Mouse (Mus musculus) lung, embryonic 16.5 days (tissue): Measurements from ENCODE around the gene Kmt5b. TPM values are rescaled to one million over a fixed set of nuclear protein-coding genes. Genes with fewer than 3 reads are reported as not detected.

ENCODE experiments used
- ATAC-seq: fragments of 200-750 bp; cut with Nextera tagmentation; 2 replicates; pipeline ENCODE4 v1.8.0; 2017; ENCODE audit warnings: low read depth, mild to moderate bottlenecking, moderate library complexity
- H3K27ac ChIP-seq: fragments of 300-500 bp; sonication (generic); 2 replicates; pipeline ENCODE4 v1.5.1; 2014; ENCODE audit warnings: mild to moderate bottlenecking, control low read depth, low read length
- H3K27me3 ChIP-seq: fragments of 300-500 bp; sonication (generic); 2 replicates; pipeline ENCODE4 v1.6.1; 2014; ENCODE audit warnings: low read depth, low read length, mixed read lengths; ENCODE audit not compliant: control insufficient read depth, insufficient read depth
- H3K36me3 ChIP-seq: fragments of 300-500 bp; sonication (generic); 2 replicates; pipeline ENCODE4 v1.6.1; 2014; ENCODE audit warnings: low read length; ENCODE audit not compliant: control insufficient read depth, insufficient read depth
- H3K4me1 ChIP-seq: fragments of 300-500 bp; sonication (generic); replicated peaks from 2 replicates; pipeline ENCODE4 v1.6.1; 2014; ENCODE audit warnings: low read length, mixed read lengths; ENCODE audit not compliant: control insufficient read depth, insufficient read depth
- H3K4me2 ChIP-seq: fragments of 300-500 bp; sonication (generic); 2 replicates; pipeline ENCODE4 v1.6.1; 2014; ENCODE audit warnings: low read depth, low read length, control low read depth
- H3K4me3 ChIP-seq: fragments of 300-500 bp; sonication (generic); 2 replicates; pipeline ENCODE4 v1.5.1; 2014; ENCODE audit warnings: mild to moderate bottlenecking, low read length, control low read depth
- H3K9ac ChIP-seq: fragments of 300-500 bp; sonication (generic); 2 replicates; pipeline ENCODE4 v1.6.1; 2014; ENCODE audit warnings: low read length, control low read depth
- H3K9me3 ChIP-seq: fragments of 300-500 bp; sonication (generic); 2 replicates; pipeline ENCODE4 v1.6.1; 2016; ENCODE audit warnings: low read length; ENCODE audit not compliant: control insufficient read depth
- WGBS: fragments of 180-500 bp; shearing (Covaris S2); extraction: QIAGEN DNeasy Blood & Tissue Kit; methylation state at CpG from one replicate; pipeline ENCODE4 v1.1.7; 2014; 5-methylcytosine and 5-hydroxymethylcytosine counted together
- polyA plus RNA-seq: library from polyadenylated mRNA; unstranded; fragments of >200 nt; fragmentation: Nextera tagmentation; extraction: Ambion mirVana; gene quantifications from 2 replicates; pipeline ENCODE4 v1.2.1, GENCODE M21; 2015

Gene Kmt5b
- polyA plus RNA-seq, 1 experiment from 2014 or later: 28.1 TPM

DNA sequence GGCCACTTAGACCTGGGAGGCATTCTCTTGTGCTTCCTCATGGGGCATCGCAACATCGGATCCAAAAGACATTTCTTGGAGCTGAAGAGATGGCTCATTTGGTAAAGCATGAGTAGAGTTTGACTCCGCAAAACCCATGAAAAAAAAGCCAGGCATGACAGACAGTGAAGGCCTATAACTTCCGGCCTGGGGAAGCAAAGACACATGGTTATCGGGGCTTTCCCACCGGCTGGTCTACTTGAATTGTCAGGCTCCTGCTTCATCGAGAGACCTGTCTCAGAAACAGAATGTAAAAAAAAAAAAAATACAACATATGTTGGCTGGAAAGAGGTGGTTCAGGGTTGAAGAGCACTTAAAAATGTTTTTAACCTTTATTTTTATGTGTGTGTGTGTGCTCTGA, 27.6 kb upstream of the Kmt5b start:
- no peak for ATAC-seq
- WGBS: 86% methylated on average over 7 of the region's 7 CpGs
- H3K36me3 ChIP-seq: no peaks in the 10 kb centered on the region
- H3K4me1 ChIP-seq: peaks cover 4% of the 10 kb centered on the region; the same call in 1 of the 2 replicates
- no peak overlapping the region for H3K4me2 ChIP-seq
- H3K4me3 ChIP-seq: no peak overlapping the region
- no peak overlapping the region for H3K9ac ChIP-seq
- H3K27me3 ChIP-seq: no peaks in the 10 kb centered on the region
- H3K9me3 ChIP-seq: no peaks in the 10 kb centered on the region
- H3K27ac ChIP-seq: no peak overlapping the region

DNA sequence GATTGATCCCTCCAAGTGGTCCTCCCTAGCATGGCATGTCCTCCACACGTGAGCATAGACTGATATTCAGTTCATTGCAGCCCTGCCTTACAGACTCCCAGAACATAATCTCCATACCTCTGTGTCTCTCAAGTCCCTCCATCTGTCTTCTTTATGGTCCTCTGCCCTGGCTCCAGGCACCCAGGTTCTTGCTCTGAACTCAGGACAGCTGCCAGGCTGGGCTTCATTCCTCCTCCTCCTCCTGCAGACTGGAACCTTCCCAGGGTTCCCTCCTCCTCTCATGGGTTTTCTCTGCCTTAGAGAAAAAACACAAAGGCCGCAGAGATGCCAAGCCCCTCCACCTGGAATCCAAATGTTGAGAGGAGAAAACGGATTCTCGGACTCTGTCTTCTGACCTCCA, 24.5 kb upstream of the Kmt5b start:
- Histone ChIP-seq H3K36me3 (no peaks in the 10 kb centered on the region), H3K9ac (no peak overlapping the region), H3K4me2 (no peak overlapping the region), H3K27ac (peak overlapping the region; percentile 22; the same call in 1 of the 2 replicates), H3K9me3 (no peaks in the 10 kb centered on the region), H3K4me3 (no peak overlapping the region), H3K27me3 (no peaks in the 10 kb centered on the region), H3K4me1 (peaks cover 4% of the 10 kb centered on the region; the same call in 1 of the 2 replicates)
- ATAC-seq: no peak
- 38% methylated on average over 4 of the region's 4 CpGs for WGBS

DNA sequence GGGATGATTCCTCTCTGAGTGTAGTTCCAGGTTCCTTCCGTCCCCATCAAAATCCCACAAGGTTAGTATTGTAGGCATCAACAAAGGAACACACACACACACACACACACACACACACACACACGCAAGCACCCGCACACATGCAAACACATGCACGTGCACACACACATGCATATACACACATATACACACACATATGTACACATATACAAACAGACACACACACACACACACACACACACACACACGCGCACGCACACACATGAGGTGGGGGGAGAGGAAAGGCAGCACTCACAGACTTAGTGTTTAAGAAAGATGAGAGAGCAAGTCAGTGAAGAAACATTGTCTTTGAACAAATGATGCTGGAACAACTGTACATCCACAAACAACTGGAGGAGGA, 23.9 kb upstream of the Kmt5b start:
- Histone ChIP-seq H3K4me2 (peak overlapping the region; percentile 81; the same call in 1 of the 2 replicates), H3K36me3 (no peaks in the 10 kb centered on the region), H3K4me3 (no peak overlapping the region), H3K27ac (no peak overlapping the region), H3K9ac (no peak overlapping the region), H3K27me3 (no peaks in the 10 kb centered on the region), H3K9me3 (peaks cover under 1% of the 10 kb centered on the region), H3K4me1 (peaks cover 4% of the 10 kb centered on the region; the same call in 1 of the 2 replicates)
- WGBS: 76% methylated on average over 7 of the region's 7 CpGs
- 0 out of 2 replicates have a peak, but pooled peaks have one; percentile 15 for ATAC-seq

DNA sequence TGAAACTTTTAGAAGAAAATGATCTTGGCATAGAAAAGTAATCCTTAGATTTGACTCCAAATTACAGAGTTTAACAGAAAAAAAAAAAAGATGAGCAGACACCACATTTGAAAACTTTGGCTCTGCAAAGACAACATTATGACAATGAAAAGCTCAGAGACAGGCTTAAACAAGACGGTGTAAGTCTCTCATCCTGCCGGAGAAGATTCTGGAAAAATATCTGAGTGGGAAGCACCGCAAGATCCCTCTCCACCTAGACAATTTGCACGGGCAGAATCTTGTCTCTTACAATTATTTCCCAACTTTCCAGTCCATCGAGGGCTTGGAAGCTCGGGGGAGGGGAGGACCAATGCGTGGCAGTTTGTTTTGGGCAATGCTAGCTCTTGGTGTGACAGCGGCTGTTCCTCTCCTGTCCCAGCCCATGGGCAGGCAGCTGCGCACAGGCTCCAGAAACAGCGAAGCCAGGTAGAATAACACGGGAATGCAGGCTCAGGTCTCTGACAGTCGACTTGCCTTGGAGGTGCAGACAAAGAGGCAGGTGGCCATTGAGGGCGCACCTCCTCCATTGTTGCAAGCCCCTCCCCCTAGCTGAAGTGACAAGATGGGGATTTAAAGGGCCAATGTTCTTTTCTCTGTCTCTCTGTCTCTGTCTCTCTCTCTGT, 23.2 kb upstream of the Kmt5b start:
- Histone ChIP-seq H3K4me3 (peak overlapping the region; percentile 65), H3K27me3 (no peaks in the 10 kb centered on the region), H3K9me3 (peaks cover 3% of the 10 kb centered on the region), H3K27ac (peak overlapping the region; percentile 70), H3K4me1 (peaks cover 4% of the 10 kb centered on the region; the same call in 1 of the 2 replicates), H3K4me2 (peak overlapping the region; percentile 81), H3K36me3 (no peaks in the 10 kb centered on the region), H3K9ac (peak overlapping the region; percentile 75)
- ATAC-seq: peak; percentile 70
- WGBS: 2% methylated on average over 13 of the region's 13 CpGs

DNA sequence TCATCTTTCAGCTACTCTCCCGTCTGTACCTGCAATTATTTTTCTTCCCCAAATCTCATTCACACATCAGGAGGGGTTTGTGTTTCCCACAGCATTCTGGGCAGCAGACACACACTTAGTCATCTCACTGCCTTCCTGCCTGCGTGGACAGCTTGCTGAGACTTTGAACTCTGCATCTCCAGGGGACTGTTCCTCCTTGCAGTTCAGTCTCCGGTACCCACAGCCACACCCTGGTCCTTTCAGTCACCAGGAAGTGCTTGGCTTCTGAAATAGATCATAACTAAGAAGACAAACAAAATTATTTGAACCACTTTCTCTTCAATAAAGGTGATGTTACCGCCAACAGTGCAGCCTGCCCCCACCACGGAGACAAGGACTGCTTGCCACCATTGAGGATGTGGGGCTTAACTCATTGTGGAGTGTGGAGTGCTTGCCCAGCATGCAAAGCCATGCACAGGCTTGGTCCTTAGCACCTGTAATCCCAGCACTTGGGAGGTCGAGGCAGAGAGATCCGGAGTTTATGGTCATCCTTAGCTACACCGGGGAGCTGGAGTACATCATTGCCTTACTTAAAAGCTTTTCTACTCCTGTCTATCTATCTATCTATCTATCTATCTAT, 14.5 kb upstream of the Kmt5b start:
- no peak overlapping the region for H3K9ac ChIP-seq
- WGBS: 41% methylated on average over 8 of the region's 8 CpGs
- no peaks in the 10 kb centered on the region for H3K4me1 ChIP-seq
- no peak overlapping the region for H3K4me3 ChIP-seq
- H3K27me3 ChIP-seq: no peaks in the 10 kb centered on the region
- no peak overlapping the region for H3K27ac ChIP-seq
- no peaks in the 10 kb centered on the region for H3K36me3 ChIP-seq
- H3K9me3 ChIP-seq: peaks cover 3% of the 10 kb centered on the region
- ATAC-seq: no peak
- H3K4me2 ChIP-seq: no peak overlapping the region

DNA sequence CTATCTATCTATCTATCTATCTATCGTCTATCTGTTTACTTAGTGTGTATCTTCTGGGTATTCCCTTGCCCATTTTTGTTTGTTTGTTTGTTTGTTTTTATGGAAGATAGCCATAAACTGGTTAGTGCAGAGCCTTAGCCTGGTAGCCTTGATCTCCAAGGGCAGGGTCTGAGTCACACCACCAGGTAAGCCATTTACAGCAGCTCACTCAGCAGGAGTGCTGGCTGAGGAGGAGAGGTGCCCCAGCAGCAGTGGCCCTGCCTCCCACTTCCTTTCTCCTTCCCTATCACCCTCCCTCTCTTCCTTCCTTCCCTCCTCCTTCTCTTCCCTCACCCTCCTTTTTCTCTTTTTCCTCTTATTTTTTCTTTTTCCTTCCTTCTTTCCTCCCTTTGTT, 14.0 kb upstream of the Kmt5b start:
- Histone ChIP-seq H3K36me3 (no peaks in the 10 kb centered on the region), H3K4me2 (no peak overlapping the region), H3K27me3 (no peaks in the 10 kb centered on the region), H3K4me3 (no peak overlapping the region), H3K27ac (no peak overlapping the region), H3K4me1 (no peaks in the 10 kb centered on the region), H3K9me3 (peaks cover 3% of the 10 kb centered on the region), H3K9ac (no peak overlapping the region)
- no peak for ATAC-seq
- WGBS: 76% methylated on average over 1 of the region's 1 CpGs

DNA sequence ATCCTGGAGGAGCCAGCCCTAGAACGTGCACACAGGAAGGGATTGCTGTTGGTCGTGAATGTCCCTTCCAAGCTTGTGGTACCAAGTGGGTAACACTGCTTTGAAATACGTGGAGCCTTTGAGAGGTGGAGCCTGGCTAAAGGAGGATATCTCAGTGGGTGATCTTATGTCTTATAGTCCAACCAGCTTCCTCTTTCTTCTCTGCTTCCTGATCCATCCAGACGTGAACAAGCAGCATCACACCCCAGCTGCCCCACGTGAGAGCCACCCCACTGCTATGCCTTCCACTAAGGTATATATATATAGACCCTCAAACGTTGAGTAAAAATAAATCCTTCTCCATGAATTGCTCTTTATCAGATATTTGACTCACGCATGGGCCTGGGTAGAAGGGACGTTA, 13.5 kb upstream of the Kmt5b start:
- no peaks in the 10 kb centered on the region for H3K9me3 ChIP-seq

DNA sequence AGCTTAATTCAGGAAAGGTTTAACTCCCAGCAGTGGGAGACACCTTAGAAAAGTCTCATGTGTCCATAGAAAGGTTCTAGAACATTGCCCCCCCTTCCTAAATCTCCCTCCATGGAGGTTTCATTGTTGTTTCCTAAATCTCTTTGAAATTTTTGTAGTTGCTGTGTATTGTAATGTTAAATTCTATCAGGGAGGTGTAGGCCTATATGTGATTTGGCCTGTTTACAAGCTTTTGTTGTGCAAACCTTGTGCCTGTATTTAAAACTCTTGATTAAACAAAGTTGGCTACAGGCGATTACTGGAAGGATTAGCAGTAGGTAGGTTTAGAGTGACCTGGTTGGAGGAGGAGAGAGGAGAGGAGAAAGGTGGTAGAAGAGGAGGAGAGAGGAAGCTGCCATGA, 9.4 kb upstream of the Kmt5b start:
- Histone ChIP-seq H3K36me3 (no peaks in the 10 kb centered on the region), H3K27me3 (no peaks in the 10 kb centered on the region), H3K27ac (no peak overlapping the region), H3K9me3 (no peaks in the 10 kb centered on the region), H3K4me1 (no peaks in the 10 kb centered on the region), H3K9ac (no peak overlapping the region), H3K4me3 (no peak overlapping the region), H3K4me2 (no peak overlapping the region)
- ATAC-seq: no peak
- 53% methylated on average over 1 of the region's 1 CpGs for WGBS

More for the DNA sequence above, 13.5 kb upstream of the Kmt5b start:
- Histone ChIP-seq H3K36me3 (no peaks in the 10 kb centered on the region), H3K4me2 (no peak overlapping the region), H3K9ac (no peak overlapping the region), H3K4me1 (no peaks in the 10 kb centered on the region), H3K27ac (no peak overlapping the region), H3K4me3 (no peak overlapping the region), H3K27me3 (no peaks in the 10 kb centered on the region)
- 42% methylated on average over 8 of the region's 8 CpGs for WGBS
- ATAC-seq: no peak

DNA sequence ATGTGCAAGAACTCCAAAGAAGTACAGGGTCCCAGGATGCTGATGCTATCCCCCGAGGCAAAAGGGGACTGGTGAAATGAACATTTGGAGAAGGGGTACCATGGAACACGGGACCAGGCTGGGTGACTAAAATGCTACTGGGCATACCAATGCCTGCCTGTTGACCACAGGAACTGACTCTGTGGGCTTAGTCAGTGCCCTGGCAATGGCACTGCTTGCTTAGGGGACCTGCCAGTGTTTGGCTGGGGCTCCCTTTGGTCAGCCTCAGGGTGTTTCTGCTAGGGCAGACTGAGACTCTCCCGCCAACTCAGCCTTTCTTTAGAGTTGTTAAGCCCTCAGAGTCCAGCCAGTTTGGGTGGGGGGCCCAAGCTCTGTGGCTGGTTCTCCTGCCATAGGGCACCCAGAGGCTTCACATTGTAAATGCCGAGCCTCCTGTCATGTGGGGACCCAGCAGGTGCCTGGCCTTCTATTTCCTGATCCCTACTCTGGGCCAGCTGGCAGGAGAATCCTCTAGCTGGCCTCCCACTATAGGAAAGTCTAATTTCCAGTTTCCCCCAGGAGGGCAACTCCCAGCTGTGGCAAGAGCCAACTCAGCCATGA, 1.9 kb upstream of the Kmt5b start:
- no peak for ATAC-seq
- H3K4me3 ChIP-seq: no peak overlapping the region
- no peaks in the 10 kb centered on the region for H3K27me3 ChIP-seq
- H3K4me1 ChIP-seq: peaks cover 13% of the 10 kb centered on the region
- no peaks in the 10 kb centered on the region for H3K9me3 ChIP-seq
- H3K9ac ChIP-seq: no peak overlapping the region
- no peaks in the 10 kb centered on the region for H3K36me3 ChIP-seq
- 76% methylated on average over 4 of the region's 4 CpGs for WGBS
- H3K27ac ChIP-seq: no peak overlapping the region
- no peak overlapping the region for H3K4me2 ChIP-seq
